Mouse (Mus musculus) kidney, adult 8-10 months (tissue): ENCODE measurements around the gene Lypd3.

Source experiments
- DNase-seq, 2 experiments: peaks; one replicate each; pipeline ENCODE4 v3.0.0; 2022

The Lypd3 gene

DNA sequence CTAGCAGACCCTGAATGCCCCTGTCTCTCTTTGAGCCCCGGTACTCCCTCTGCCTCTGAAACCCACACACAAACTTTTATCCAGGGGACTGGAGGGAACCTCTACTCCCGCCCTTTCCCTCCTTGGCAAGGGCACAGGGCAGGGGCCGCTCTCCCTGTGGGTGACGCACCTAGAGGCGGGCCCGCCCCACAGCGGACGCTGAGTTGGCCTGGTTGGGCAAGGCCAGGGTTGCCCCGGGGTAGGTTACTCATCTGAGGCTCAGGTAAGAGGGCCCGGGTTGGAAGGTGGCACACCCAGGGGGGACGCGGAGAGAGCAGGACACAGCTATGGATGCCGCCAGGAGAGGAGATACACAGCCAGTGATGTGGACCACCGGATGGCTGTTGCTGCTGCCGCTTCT, at the start of gene Lypd3:
Gene Lypd3, plus strand, starts transcription at position 287 of the 400 bp plus-strand sequence.
- DNase-seq, result no peak

GRCm38 (mm10) chr7:24586828-24587227, 49.5 kb upstream of the Lypd3 start:
- no peak for DNase-seq

GRCm38 (mm10) chr7:24587330-24588105, 48.8 kb upstream of the Lypd3 start, which contains the start of the genes Ethe1 and Zfp575:
TSS of gene Ethe1 (plus strand) at chr7:24587543.
TSS of gene Zfp575 (minus strand) at chr7:24587641.
- DNase-seq, result no peak

DNA sequence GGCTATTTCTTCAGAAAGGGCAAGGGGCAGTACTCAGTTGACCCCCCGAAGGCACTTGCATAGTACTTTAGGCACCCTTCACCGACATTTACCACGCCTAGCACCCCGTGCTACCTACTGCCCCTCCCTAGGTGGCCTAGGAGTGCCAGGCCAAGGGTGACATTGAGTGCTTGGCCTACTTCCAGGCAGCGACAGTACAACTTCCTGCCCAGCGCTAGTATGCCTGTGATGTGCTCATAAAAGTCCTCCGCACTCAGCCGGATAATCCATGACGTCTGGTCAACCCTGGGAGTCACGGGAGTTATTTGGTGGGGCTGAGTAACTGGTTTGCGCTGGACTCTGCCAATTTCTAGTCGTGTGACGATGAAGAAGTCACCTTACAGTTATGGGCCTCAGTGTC, 48.0 kb upstream of the Lypd3 start:
- peak; percentile 87 to 90 for DNase-seq

DNA sequence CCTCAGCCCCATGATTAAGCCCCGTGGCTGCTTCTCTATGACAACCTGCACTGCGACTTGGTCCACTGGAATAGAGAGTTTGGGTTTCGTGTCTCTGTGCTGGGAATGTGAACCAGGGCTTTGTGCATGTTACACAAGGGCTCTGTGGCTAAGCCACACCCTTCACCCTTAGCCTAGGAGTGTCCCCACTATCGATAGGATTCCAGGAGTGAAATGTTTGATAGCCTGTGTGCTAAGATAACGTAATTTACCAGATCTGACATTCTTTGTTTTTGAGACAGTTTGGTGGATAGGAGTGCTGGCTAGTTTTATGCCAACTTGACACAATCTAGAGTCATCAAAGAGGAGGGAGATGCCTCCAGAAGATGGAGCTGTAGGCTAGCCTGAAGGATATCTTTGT, 44.6 kb upstream of the Lypd3 start:
- DNase-seq, result no peak

DNA sequence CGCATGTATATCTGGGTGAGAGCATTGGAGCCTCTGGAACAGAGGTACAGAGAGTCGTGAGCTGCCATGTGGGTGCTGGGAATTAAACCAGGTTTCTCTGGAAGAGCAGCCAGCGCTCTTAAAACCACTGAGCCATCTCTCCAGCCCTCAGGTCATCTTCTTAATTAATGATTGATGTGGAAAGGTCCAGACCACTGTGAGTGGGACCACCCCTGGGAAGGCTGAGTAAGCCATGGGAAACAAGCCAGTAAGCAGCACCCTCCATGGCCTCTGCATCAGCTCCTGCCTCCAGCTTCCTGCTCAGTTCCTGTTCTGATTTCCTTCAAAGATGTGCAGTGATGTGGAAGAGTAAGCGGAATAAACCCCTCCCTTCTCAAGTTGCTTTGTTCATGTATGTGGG, 44.2 kb upstream of the Lypd3 start:
- peak in 1 of 2 experiments; percentile 55 for DNase-seq

GRCm38 (mm10) chr7:24592781-24593180, 43.6 kb upstream of the Lypd3 start:
- no peak for DNase-seq

GRCm38 (mm10) chr7:24593621-24594308, 42.6 kb upstream of the Lypd3 start:
- DNase-seq, result peak; percentile 71 to 83

- no peak for DNase-seq
Measured at GRCm38 (mm10) chr7:24594309-24594803, 42.0 kb upstream of the Lypd3 start.

- DNase-seq, result no peak
Measured at GRCm38 (mm10) chr7:24595464-24595863, 40.9 kb upstream of the Lypd3 start.

- no peak for DNase-seq
Measured at GRCm38 (mm10) chr7:24598121-24598520, 38.2 kb upstream of the Lypd3 start.

DNA sequence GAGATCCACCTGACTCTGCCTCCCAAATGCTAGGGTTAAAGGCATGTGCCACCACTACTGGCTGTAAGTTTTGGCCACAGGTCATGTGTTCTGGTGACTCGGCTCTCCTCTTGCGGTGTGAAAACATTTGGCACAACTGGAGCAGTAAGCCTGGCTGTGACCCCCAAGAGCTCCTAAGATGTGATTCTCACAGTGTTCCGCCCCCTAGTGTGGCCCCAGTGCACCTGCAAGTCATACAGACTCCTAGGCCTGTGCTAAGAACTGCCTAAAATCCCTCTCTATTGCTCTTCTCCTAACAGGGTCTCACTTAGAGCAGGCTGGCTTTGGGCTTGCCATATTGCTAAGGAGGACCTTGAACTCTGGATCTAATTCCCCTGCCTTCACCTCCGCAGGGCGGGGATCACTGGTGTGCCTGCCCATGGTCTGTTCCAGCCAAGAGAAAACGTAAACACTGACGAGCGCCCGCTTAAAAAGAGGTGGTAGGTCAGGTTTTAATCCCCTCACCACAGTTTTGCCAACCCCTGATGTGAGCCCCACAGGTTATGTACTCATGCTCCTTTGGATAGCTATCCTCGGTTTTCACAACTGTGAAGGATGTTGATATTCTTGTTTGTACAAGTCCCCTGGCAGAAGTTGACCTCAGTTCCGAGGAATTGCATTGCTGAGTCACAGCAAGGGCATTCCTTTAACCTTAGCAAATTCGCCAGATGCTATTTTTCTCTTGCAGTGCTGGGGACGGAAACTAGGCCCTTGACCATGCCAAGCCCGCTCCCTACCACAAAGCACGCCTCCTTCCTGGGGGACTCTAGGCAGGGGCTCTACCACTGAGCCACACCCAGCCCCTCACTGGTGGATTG, 36.9 kb upstream of the Lypd3 start:
- DNase-seq, result peak in 1 of 2 experiments; percentile 43

- DNase-seq, result peak; percentile 92 to 96
Measured at GRCm38 (mm10) chr7:24600941-24601597, 35.3 kb upstream of the Lypd3 start.

- no peak for DNase-seq
Measured at GRCm38 (mm10) chr7:24605561-24605960, 30.8 kb upstream of the Lypd3 start.

DNA sequence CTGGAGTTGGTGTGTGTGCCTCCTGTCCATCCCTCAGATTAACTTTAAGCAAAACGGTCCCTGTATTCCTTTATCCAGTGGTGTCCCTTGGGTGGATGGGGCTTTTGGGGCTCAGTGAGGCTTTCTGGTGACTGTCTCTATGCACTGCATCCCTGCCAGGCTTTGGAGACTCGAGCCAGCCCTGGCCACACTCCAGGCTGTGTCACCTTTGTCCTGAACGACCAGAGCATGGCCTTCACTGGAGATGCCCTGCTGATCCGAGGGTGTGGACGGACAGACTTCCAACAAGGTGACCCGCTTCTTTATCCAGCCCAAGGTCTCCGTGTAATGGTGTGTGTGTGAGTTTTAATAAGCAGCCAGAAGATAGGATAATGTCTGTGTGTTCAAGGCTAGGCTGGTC, 30.3 kb upstream of the Lypd3 start:
- DNase-seq, result peak in 1 of 2 experiments; percentile 68

- DNase-seq, result peak; percentile 82 to 86
Measured at GRCm38 (mm10) chr7:24608017-24608416, 28.3 kb upstream of the Lypd3 start.

- DNase-seq, result no peak
Measured at GRCm38 (mm10) chr7:24608561-24608960, 27.8 kb upstream of the Lypd3 start.

GRCm38 (mm10) chr7:24610144-24610878, 26.0 kb upstream of the Lypd3 start, which contains the start of gene Phldb3:
TSS of gene Phldb3 (plus strand) at chr7:24610763.
- DNase-seq, result peak; percentile 41 to 56

GRCm38 (mm10) chr7:24610879-24611494, 25.4 kb upstream of the Lypd3 start:
- peak; percentile 93 to 98 for DNase-seq

DNA sequence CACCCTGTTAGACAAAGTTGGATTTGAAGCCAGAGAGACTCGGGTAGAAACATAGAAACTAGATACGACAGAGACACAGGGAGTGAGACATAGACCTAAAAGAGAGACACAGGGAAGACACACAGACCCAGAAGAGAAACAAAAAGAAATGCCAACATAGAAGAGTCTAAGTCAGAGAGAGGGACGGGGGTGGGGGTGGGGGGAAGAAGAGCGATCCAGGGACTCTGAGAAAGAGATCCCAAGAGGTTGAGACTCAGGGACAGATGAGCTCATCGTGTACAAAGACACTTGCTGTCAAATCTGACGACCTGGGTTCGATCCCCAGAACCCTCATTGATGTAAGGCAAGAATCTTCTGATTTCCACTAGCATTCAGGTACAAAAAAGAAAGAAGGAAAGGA, 24.6 kb upstream of the Lypd3 start:
- no peak for DNase-seq

- DNase-seq, result no peak
Measured at GRCm38 (mm10) chr7:24612308-24612910, 23.9 kb upstream of the Lypd3 start.
